Mouse (Mus musculus): ENCODE results near the gene Ier3. TPM values are rescaled to one million over a fixed set of nuclear protein-coding genes. Genes with fewer than 3 reads are reported as not detected.

The Ier3 gene
- polyA plus RNA-seq, 1 experiment from 2014 or later, result 2.4 TPM

GRCm38 (mm10) chr17:35825109-35825850, 3.8 kb downstream of the Ier3 start:
- 90% methylated on average over 13 of the region's 13 CpGs for WGBS
- Histone ChIP-seq H3K4me3 (ENCODE audit: low read depth, low read length) (no peak overlapping the region), H3K4me1 (replicated peaks; ENCODE audit: control insufficient read depth, insufficient read depth, low read length) (peaks cover 16% of the 10 kb centered on the region; the same call in 1 of the 2 replicates)

GRCm38 (mm10) chr17:35829737-35830136, 8.3 kb downstream of the Ier3 start:
- no peaks in the 10 kb centered on the region for H3K27me3 ChIP-seq (ENCODE audit: control insufficient read depth, insufficient read depth, low read length)
- no peak overlapping the region for H3K4me2 ChIP-seq (ENCODE audit: low read depth, low read length, severe bottlenecking)
- peaks cover 14% of the 10 kb centered on the region for H3K36me3 ChIP-seq (ENCODE audit: control insufficient read depth, insufficient read depth, low read length)
- no peak overlapping the region for H3K4me3 ChIP-seq (ENCODE audit: low read depth, low read length)
- H3K9me3 ChIP-seq (ENCODE audit: control insufficient read depth, low read length), result no peaks in the 10 kb centered on the region
- peaks cover 7% of the 10 kb centered on the region; the same call in 1 of the 2 replicates for H3K4me1 ChIP-seq (replicated peaks; ENCODE audit: control insufficient read depth, insufficient read depth, low read length)
- WGBS, result 1% methylated on average over 21 of the region's 21 CpGs
- no peak overlapping the region for H3K27ac ChIP-seq (ENCODE audit: low read depth, low read length)
- ATAC-seq (replicated peaks; ENCODE audit: low FRiP score), result peak; percentile 63
- H3K9ac ChIP-seq (ENCODE audit: low read length), result no peak overlapping the region; the same call in 1 of the 2 replicates
- peak; percentile 92 for DNase-seq (ENCODE audit: low spot score)

More at GRCm38 (mm10) chr17:35825109-35825850, 3.8 kb downstream of the Ier3 start:
- Histone ChIP-seq H3K9me3 (ENCODE audit: control insufficient read depth, low read length) (no peaks in the 10 kb centered on the region), H3K27me3 (ENCODE audit: control insufficient read depth, insufficient read depth, low read length) (no peaks in the 10 kb centered on the region), H3K27ac (ENCODE audit: low read depth, low read length) (no peak overlapping the region), H3K9ac (ENCODE audit: low read length) (no peak overlapping the region), H3K4me2 (ENCODE audit: low read depth, low read length, severe bottlenecking) (no peak overlapping the region), H3K36me3 (ENCODE audit: control insufficient read depth, insufficient read depth, low read length) (peaks cover 2% of the 10 kb centered on the region)
- DNase-seq (ENCODE audit: low spot score), result no peak
- ATAC-seq (replicated peaks; ENCODE audit: low FRiP score), result no peak

GRCm38 (mm10) chr17:35832400-35833238, 11.1 kb downstream of the Ier3 start:
- Histone ChIP-seq H3K9me3 (ENCODE audit: control insufficient read depth, low read length) (no peaks in the 10 kb centered on the region), H3K36me3 (ENCODE audit: control insufficient read depth, insufficient read depth, low read length) (peaks cover 26% of the 10 kb centered on the region), H3K9ac (ENCODE audit: low read length) (0 out of 2 replicates have a peak overlapping the region, but pooled peaks have one; percentile 12), H3K4me3 (ENCODE audit: low read depth, low read length) (no peak overlapping the region), H3K4me1 (replicated peaks; ENCODE audit: control insufficient read depth, insufficient read depth, low read length) (peaks cover 18% of the 10 kb centered on the region), H3K27ac (ENCODE audit: low read depth, low read length) (no peak overlapping the region), H3K4me2 (ENCODE audit: low read depth, low read length, severe bottlenecking) (no peak overlapping the region), H3K27me3 (ENCODE audit: control insufficient read depth, insufficient read depth, low read length) (no peaks in the 10 kb centered on the region)
- no peak for DNase-seq (ENCODE audit: low spot score)
- no peak for ATAC-seq (replicated peaks; ENCODE audit: low FRiP score)
- WGBS, result 70% methylated on average over 8 of the region's 8 CpGs

DNA sequence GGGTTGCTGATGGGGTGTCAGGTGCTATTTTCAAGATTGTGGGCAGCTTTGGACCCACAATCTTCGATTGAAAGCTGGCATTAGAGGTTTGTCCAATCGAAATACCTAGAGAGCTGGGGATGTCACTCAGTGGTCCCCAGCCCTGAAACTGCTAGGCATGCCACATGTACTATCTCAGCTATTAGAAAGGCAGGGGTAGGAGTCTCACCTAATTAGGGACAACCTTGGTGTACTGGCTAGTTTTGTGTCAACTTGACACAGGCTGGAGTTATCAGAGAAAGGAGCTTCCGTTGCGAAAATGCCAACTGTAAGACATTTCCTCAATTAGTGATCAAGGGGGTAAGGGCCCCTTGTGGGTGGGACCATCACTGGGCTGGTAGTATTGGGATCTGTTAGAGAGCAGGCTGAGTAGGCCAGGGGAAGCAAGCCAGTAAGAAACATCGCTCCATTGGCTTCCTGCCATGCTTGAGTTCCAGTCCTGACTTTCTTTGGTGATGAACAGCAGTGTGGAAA, 11.8 kb downstream of the Ier3 start:
- Histone ChIP-seq H3K4me3 (ENCODE audit: low read depth, low read length) (no peak overlapping the region), H3K27ac (ENCODE audit: low read depth, low read length) (no peak overlapping the region), H3K4me1 (replicated peaks; ENCODE audit: control insufficient read depth, insufficient read depth, low read length) (peaks cover 18% of the 10 kb centered on the region), H3K27me3 (ENCODE audit: control insufficient read depth, insufficient read depth, low read length) (no peaks in the 10 kb centered on the region), H3K9me3 (ENCODE audit: control insufficient read depth, low read length) (no peaks in the 10 kb centered on the region), H3K4me2 (ENCODE audit: low read depth, low read length, severe bottlenecking) (no peak overlapping the region), H3K36me3 (ENCODE audit: control insufficient read depth, insufficient read depth, low read length) (peaks cover 24% of the 10 kb centered on the region), H3K9ac (ENCODE audit: low read length) (no peak overlapping the region)
- WGBS, result 29% methylated on average over 5 of the region's 5 CpGs
- no peak for ATAC-seq (replicated peaks; ENCODE audit: low FRiP score)
- no peak for DNase-seq (ENCODE audit: low spot score)

GRCm38 (mm10) chr17:35833894-35834293, 12.4 kb downstream of the Ier3 start:
- ATAC-seq (replicated peaks; ENCODE audit: low FRiP score) (no peak), DNase-seq (ENCODE audit: low spot score) (no peak)
- peaks cover 24% of the 10 kb centered on the region for H3K36me3 ChIP-seq (ENCODE audit: control insufficient read depth, insufficient read depth, low read length)
- H3K27ac ChIP-seq (ENCODE audit: low read depth, low read length), result no peak overlapping the region
- whole genome bisulfite sequencing, result 54% methylated on average over 5 of the region's 5 CpGs
- peaks cover 18% of the 10 kb centered on the region for H3K4me1 ChIP-seq (replicated peaks; ENCODE audit: control insufficient read depth, insufficient read depth, low read length)
- H3K9ac ChIP-seq (ENCODE audit: low read length), result no peak overlapping the region; the same call in 1 of the 2 replicates
- no peak overlapping the region for H3K4me2 ChIP-seq (ENCODE audit: low read depth, low read length, severe bottlenecking)
- H3K9me3 ChIP-seq (ENCODE audit: control insufficient read depth, low read length), result no peaks in the 10 kb centered on the region
- peak overlapping the region; percentile 10 for H3K4me3 ChIP-seq (ENCODE audit: low read depth, low read length)
- no peaks in the 10 kb centered on the region for H3K27me3 ChIP-seq (ENCODE audit: control insufficient read depth, insufficient read depth, low read length)

DNA sequence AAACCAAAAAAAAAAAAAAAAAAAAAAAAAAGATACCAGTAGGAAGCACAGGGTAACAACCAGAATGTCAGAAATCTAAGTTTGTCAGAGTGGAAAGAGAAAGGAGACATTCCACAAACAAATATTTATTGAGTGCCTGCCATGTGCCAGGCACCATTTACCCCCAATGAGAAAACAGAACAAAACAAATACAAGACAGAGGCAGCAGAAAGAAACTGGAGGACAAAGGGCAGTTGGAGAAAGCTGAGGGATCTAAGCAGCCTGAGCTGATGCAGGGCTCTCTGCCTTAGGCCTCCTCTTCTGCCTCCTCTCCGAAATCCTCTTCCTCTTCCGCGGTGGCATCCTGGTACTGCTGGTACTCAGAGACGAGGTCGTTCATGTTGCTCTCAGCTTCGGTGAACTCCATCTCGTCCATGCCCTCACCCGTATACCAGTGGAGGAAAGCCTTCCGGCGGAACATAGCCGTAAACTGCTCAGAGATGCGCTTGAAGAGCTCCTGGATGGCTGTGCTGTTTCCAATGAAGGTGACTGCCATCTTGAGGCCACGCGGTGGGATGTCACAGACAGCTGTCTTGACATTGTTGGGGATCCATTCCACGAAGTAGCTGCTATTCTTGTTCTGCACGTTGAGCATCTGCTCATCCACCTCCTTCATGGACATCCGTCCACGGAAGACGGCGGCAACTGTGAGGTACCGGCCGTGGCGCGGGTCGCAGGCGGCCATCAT, 13.4 kb downstream of the Ier3 start:
- Histone ChIP-seq H3K4me2 (ENCODE audit: low read depth, low read length, severe bottlenecking) (peak overlapping the region; percentile 83), H3K27me3 (ENCODE audit: control insufficient read depth, insufficient read depth, low read length) (no peaks in the 10 kb centered on the region), H3K9ac (ENCODE audit: low read length) (peak overlapping the region; percentile 39), H3K4me1 (replicated peaks; ENCODE audit: control insufficient read depth, insufficient read depth, low read length) (peaks cover 22% of the 10 kb centered on the region), H3K9me3 (ENCODE audit: control insufficient read depth, low read length) (no peaks in the 10 kb centered on the region), H3K27ac (ENCODE audit: low read depth, low read length) (no peak overlapping the region), H3K36me3 (ENCODE audit: control insufficient read depth, insufficient read depth, low read length) (peaks cover 24% of the 10 kb centered on the region), H3K4me3 (ENCODE audit: low read depth, low read length) (peak overlapping the region; percentile 76)
- ATAC-seq (replicated peaks; ENCODE audit: low FRiP score), result no peak
- 82% methylated on average over 26 of the region's 26 CpGs for WGBS
- DNase-seq (ENCODE audit: low spot score), result no peak

GRCm38 (mm10) chr17:35835424-35836140, 14.1 kb downstream of the Ier3 start:
- H3K9me3 ChIP-seq (ENCODE audit: control insufficient read depth, low read length), result no peaks in the 10 kb centered on the region
- peak overlapping the region; percentile 83 for H3K4me2 ChIP-seq (ENCODE audit: low read depth, low read length, severe bottlenecking)
- no peak for DNase-seq (ENCODE audit: low spot score)
- H3K36me3 ChIP-seq (ENCODE audit: control insufficient read depth, insufficient read depth, low read length), result peaks cover 24% of the 10 kb centered on the region
- no peak for ATAC-seq (replicated peaks; ENCODE audit: low FRiP score)
- no peaks in the 10 kb centered on the region for H3K27me3 ChIP-seq (ENCODE audit: control insufficient read depth, insufficient read depth, low read length)
- peak overlapping the region; percentile 94; the same call in 1 of the 2 replicates for H3K9ac ChIP-seq (ENCODE audit: low read length)
- H3K27ac ChIP-seq (ENCODE audit: low read depth, low read length), result no peak overlapping the region
- WGBS, result 80% methylated on average over 26 of the region's 26 CpGs
- H3K4me3 ChIP-seq (ENCODE audit: low read depth, low read length), result peak overlapping the region; percentile 76
- peaks cover 18% of the 10 kb centered on the region for H3K4me1 ChIP-seq (replicated peaks; ENCODE audit: control insufficient read depth, insufficient read depth, low read length)
